In the genomic region with DNA sequence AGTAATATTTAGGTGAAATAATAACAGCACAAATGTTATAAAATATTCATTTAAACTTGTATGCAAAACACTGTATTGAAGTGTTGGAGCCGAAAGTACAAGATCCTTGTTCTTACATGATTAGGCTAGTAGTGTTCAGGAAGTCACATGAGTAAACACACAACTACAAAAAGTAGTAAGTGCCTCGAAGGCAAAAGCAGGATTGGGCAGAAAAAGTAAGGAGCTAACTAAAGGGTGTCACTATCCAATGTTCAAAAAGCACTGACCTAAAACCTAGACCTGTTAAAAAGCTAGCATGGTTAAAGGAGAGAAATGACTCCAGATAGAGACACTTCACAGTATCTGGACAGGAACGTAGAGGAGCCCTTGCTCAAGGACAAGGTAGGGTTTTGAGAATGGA, we compare ENCODE assay signal across 8 mouse cellular contexts. TPM values are rescaled to one million over a fixed set of nuclear protein-coding genes. Genes with fewer than 3 reads are reported as not detected.
DNase-seq lines count a peak whose midpoint lies in the region; ATAC-seq and TF ChIP-seq lines count a peak whose summit lies in the region.
"Had no signal": no experiment of that assay in that cellular context is flagged by ENCODE, and none has a peak within 500 bp of the region (broad histone marks: within the 10 kb centered on the region; RNA-seq: fewer than 3 reads in every experiment).

No protein-coding gene starts in this region.

- H3K27me3 ChIP-seq in megakaryocyte, embryonic 14.5 days (replicated peaks), result no peaks in the 10 kb centered on the region
- H3K27me3 ChIP-seq in limb, embryonic 15.5 days, result no peaks in the 10 kb centered on the region

- 56% methylated on average over 3 of the region's 3 CpGs for WGBS in limb, embryonic 15.5 days

- peak overlapping the region; percentile 93 for H3K4me3 ChIP-seq in megakaryocyte, embryonic 14.5 days (replicated peaks)
- H3K4me3 ChIP-seq in embryonic fibroblast, embryonic 13.5 days (ENCODE audit: insufficient read depth, low read length), result peak overlapping the region; percentile 94
- peak overlapping the region; percentile 79 for H3K4me3 ChIP-seq in limb, embryonic 15.5 days

- TF ChIP-seq CTCF in embryonic fibroblast, embryonic 13.5 days (IDR thresholded peaks at IDR 0.05; ENCODE audit: borderline replicate concordance, insufficient read depth, low read length), result no peak

- no peaks in the 10 kb centered on the region for H3K9me3 ChIP-seq in megakaryocyte, embryonic 14.5 days
- H3K9me3 ChIP-seq in limb, embryonic 15.5 days, result no peaks in the 10 kb centered on the region

- TF ChIP-seq POLR2A in embryonic fibroblast, embryonic 13.5 days (IDR thresholded peaks at IDR 0.05; ENCODE audit: low read depth, low read length), result no peak

- no peak for DNase-seq in adrenal gland, postnatal 14 days
- no peak for DNase-seq in spleen, postnatal 14 days (ENCODE audit: low spot score in 2 of 2)
- no peak for DNase-seq in cerebellum, postnatal 25 days
- DNase-seq: right cerebral cortex, adult 18-20 months had no signal

- no peak overlapping the region for H3K27ac ChIP-seq in embryonic fibroblast, embryonic 13.5 days (ENCODE audit: insufficient read depth, low read length)
- H3K27ac ChIP-seq in limb, embryonic 15.5 days, result no peak overlapping the region

- H3K4me2 ChIP-seq in limb, embryonic 15.5 days, result peak overlapping the region; percentile 70

- H3K36me3 ChIP-seq in megakaryocyte, embryonic 14.5 days (replicated peaks; ENCODE audit: low read length), result peaks cover 21% of the 10 kb centered on the region
- H3K36me3 ChIP-seq in limb, embryonic 15.5 days, result peaks cover 4% of the 10 kb centered on the region

- peaks cover 21% of the 10 kb centered on the region for H3K4me1 ChIP-seq in megakaryocyte, embryonic 14.5 days
- peaks cover 2% of the 10 kb centered on the region; the same call in 1 of the 2 replicates for H3K4me1 ChIP-seq in embryonic fibroblast, embryonic 13.5 days (ENCODE audit: control insufficient read depth, insufficient read depth, low read length)
- peaks cover 8% of the 10 kb centered on the region for H3K4me1 ChIP-seq in limb, embryonic 15.5 days

- no peak overlapping the region for H3K9ac ChIP-seq in limb, embryonic 15.5 days

- ATAC-seq in megakaryocyte, adult 5-6 weeks (ENCODE audit: poor library complexity, severe bottlenecking), result no peak
- no peak for ATAC-seq in limb, embryonic 15.5 days (ENCODE audit: insufficient number of reproducible peaks, low FRiP score, low TSS enrichment, low read depth)

RNA-seq across cellular contexts. Expression of a gene that starts 0.9 kb away (rescaled TPM):
- polyA plus RNA-seq in megakaryocyte, embryonic 14.5 days (2012; ENCODE audit: insufficient read depth, low replicate concordance), result not detected in 2 replicates
- 34.7 and 39.1 TPM in 2 replicates for total RNA-seq in megakaryocyte, adult 5-6 weeks (2015)
- total RNA-seq in megakaryocyte, adult 5-6 weeks (2017), result 97.9 and 112 TPM in 2 replicates
- 12.5 and 23.2 TPM in 2 replicates for polyA plus RNA-seq in embryonic fibroblast, embryonic 13.5 days (2011; ENCODE audit: insufficient read length, low read depth, missing spikeins)
- 47.5 and 60.2 TPM in 2 replicates for polyA plus RNA-seq in limb, embryonic 15.5 days (2015; fragmentation: Nextera tagmentation; extraction: Ambion mirVana)
- total RNA-seq in adrenal gland, postnatal 14 days (2021), result 5.4 and 7.6 TPM in 2 replicates

RNA-seq across cellular contexts. Expression of a gene that starts 1.2 kb away (rescaled TPM):
- 1.8 TPM in 1 of 2 replicates, not detected in the other for polyA plus RNA-seq in megakaryocyte, embryonic 14.5 days (2012; ENCODE audit: insufficient read depth, low replicate concordance)
- 34.7 and 36.8 TPM in 2 replicates for total RNA-seq in megakaryocyte, adult 5-6 weeks (2015)
- total RNA-seq in megakaryocyte, adult 5-6 weeks (2017), result 27.0 and 29.9 TPM in 2 replicates
- 14.7 and 20.8 TPM in 2 replicates for polyA plus RNA-seq in embryonic fibroblast, embryonic 13.5 days (2011; ENCODE audit: insufficient read length, low read depth, missing spikeins)
- 13.2 and 15.2 TPM in 2 replicates for polyA plus RNA-seq in limb, embryonic 15.5 days (2015; fragmentation: Nextera tagmentation; extraction: Ambion mirVana)
- 16.7 and 18.1 TPM in 2 replicates for total RNA-seq in adrenal gland, postnatal 14 days (2021)

RNA-seq across cellular contexts. Expression of a gene that starts 48.9 kb away (rescaled TPM):
- 0.02 TPM in 1 of 2 replicates, not detected in the other for polyA plus RNA-seq in megakaryocyte, embryonic 14.5 days (2012; ENCODE audit: insufficient read depth, low replicate concordance)
- 7.4 and 9.8 TPM in 2 replicates for total RNA-seq in megakaryocyte, adult 5-6 weeks (2015)
- 13.4 and 15.2 TPM in 2 replicates for total RNA-seq in megakaryocyte, adult 5-6 weeks (2017)
- polyA plus RNA-seq in embryonic fibroblast, embryonic 13.5 days (2011; ENCODE audit: insufficient read length, low read depth, missing spikeins), result 17.7 and 22.9 TPM in 2 replicates
- polyA plus RNA-seq in limb, embryonic 15.5 days (2015; fragmentation: Nextera tagmentation; extraction: Ambion mirVana), result 17.2 and 17.8 TPM in 2 replicates
- total RNA-seq in adrenal gland, postnatal 14 days (2021), result 17.3 and 18.8 TPM in 2 replicates

RNA-seq across cellular contexts. Expression of a gene that starts 49.2 kb away (rescaled TPM):
- polyA plus RNA-seq in megakaryocyte, embryonic 14.5 days (2012; ENCODE audit: insufficient read depth, low replicate concordance), result 2.2 TPM in 1 of 2 replicates, not detected in the other
- total RNA-seq in megakaryocyte, adult 5-6 weeks (2015), result 42.4 and 43.5 TPM in 2 replicates
- 42.6 and 50.2 TPM in 2 replicates for total RNA-seq in megakaryocyte, adult 5-6 weeks (2017)
- polyA plus RNA-seq in embryonic fibroblast, embryonic 13.5 days (2011; ENCODE audit: insufficient read length, low read depth, missing spikeins), result 55.4 and 57.5 TPM in 2 replicates
- 51.7 and 54.2 TPM in 2 replicates for polyA plus RNA-seq in limb, embryonic 15.5 days (2015; fragmentation: Nextera tagmentation; extraction: Ambion mirVana)
- 52.2 and 55.7 TPM in 2 replicates for total RNA-seq in adrenal gland, postnatal 14 days (2021)

Comparison
In these comparisons a context has a peak if more than half of its experiments do, and no peak if none do; other contexts are left out.
1. RNA of a gene that starts 0.9 kb away (polyA plus RNA-seq): 47.5 to 60.2 TPM in limb, embryonic 15.5 days and 12.5 to 23.2 TPM in embryonic fibroblast, embryonic 13.5 days; not detected in megakaryocyte, embryonic 14.5 days; every median in the first group is over 10 times any median in the second.
2. RNA of a gene that starts 48.9 kb away (polyA plus RNA-seq): 17.7 to 22.9 TPM in embryonic fibroblast, embryonic 13.5 days and 17.2 to 17.8 TPM in limb, embryonic 15.5 days; 0.02 TPM in megakaryocyte, embryonic 14.5 days; every median in the first group is over 10 times any median in the second.
3. Peak in every context shown above with its lines, with median percentiles within 50 percentile points of each other: H3K4me3 ChIP-seq.